Mouse (Mus musculus) yolk sac, embryonic 10.5 days (tissue): Measurements from ENCODE around the gene Lrig3.
A peak's percentile ranks its signal among the peaks of the same experiment; 100 is the strongest.

ENCODE experiments used
- DNase-seq: peaks from one replicate; pipeline ENCODE4 v3.0.0-alpha.2; 2017; ENCODE audit warnings: low spot score

Gene Lrig3

GRCm38 (mm10) chr10:125964709-125965108 lies 1.3 kb upstream of the Lrig3 start:
- DNase-seq: no peak

- peak; percentile 65 for DNase-seq
These were observed 698 bp downstream of the Lrig3 start for GRCm38 (mm10) chr10:125966481-125967251.

GRCm38 (mm10) chr10:125967436-125968160 lies 1.6 kb downstream of the Lrig3 start:
- DNase-seq: no peak

GRCm38 (mm10) chr10:125968191-125969132 lies 2.5 kb downstream of the Lrig3 start:
- no peak for DNase-seq

- no peak for DNase-seq
These were observed 3.1 kb downstream of the Lrig3 start for GRCm38 (mm10) chr10:125969133-125969490.

GRCm38 (mm10) chr10:125970031-125970430 lies 4.1 kb downstream of the Lrig3 start:
- no peak for DNase-seq

- peak; percentile 41 for DNase-seq
These were observed 4.5 kb downstream of the Lrig3 start for GRCm38 (mm10) chr10:125970500-125970899.

- DNase-seq: no peak
These were observed 7.8 kb downstream of the Lrig3 start for GRCm38 (mm10) chr10:125973726-125974125.

GRCm38 (mm10) chr10:125981938-125982337 lies 16.0 kb downstream of the Lrig3 start:
- no peak for DNase-seq

GRCm38 (mm10) chr10:125984473-125985035 lies 18.6 kb downstream of the Lrig3 start:
- no peak for DNase-seq

- DNase-seq: no peak
These were observed 19.8 kb downstream of the Lrig3 start for GRCm38 (mm10) chr10:125985795-125986194.

- DNase-seq: no peak
These were observed 20.5 kb downstream of the Lrig3 start for GRCm38 (mm10) chr10:125986443-125986842.

- no peak for DNase-seq
These were observed 21.3 kb downstream of the Lrig3 start for GRCm38 (mm10) chr10:125987307-125987706.

- no peak for DNase-seq
These were observed 22.1 kb downstream of the Lrig3 start for GRCm38 (mm10) chr10:125988037-125988436.

- no peak for DNase-seq
These were observed 23.9 kb downstream of the Lrig3 start for GRCm38 (mm10) chr10:125989890-125990289.

- DNase-seq: no peak
These were observed 24.4 kb downstream of the Lrig3 start for GRCm38 (mm10) chr10:125990394-125990793.

GRCm38 (mm10) chr10:125991819-125992218 lies 25.9 kb downstream of the Lrig3 start:
- no peak for DNase-seq

GRCm38 (mm10) chr10:125994855-125995254 lies 28.9 kb downstream of the Lrig3 start:
- no peak for DNase-seq

- no peak for DNase-seq
These were observed 29.7 kb downstream of the Lrig3 start for GRCm38 (mm10) chr10:125995701-125996100.

- DNase-seq: no peak
These were observed 31.0 kb downstream of the Lrig3 start for GRCm38 (mm10) chr10:125996989-125997388.

GRCm38 (mm10) chr10:125999561-125999960 lies 33.6 kb downstream of the Lrig3 start:
- DNase-seq: no peak

- no peak for DNase-seq
These were observed 35.0 kb downstream of the Lrig3 start for GRCm38 (mm10) chr10:126000861-126001390.
